Mouse (Mus musculus) G1E (cell line): ENCODE results near the gene Gm20517.

Experiments
- CTCF ChIP-seq: IDR thresholded peaks from 2 replicates; pipeline ENCODE4 v1.5.1; 2012; ENCODE audit warnings: low read depth, low read length, inconsistent platforms, mixed read lengths
- GATA1 ChIP-seq: IDR thresholded peaks from 2 replicates; pipeline ENCODE4 v1.6.1; 2012; ENCODE audit warnings: borderline replicate concordance, low read length, inconsistent platforms, mixed read lengths

GRCm38 (mm10) chr17:47596162-47596838, 15.1 kb upstream of the Gm20517 start:
- TF ChIP-seq CTCF (no peak), GATA1 (no peak)
